In the genomic region with DNA sequence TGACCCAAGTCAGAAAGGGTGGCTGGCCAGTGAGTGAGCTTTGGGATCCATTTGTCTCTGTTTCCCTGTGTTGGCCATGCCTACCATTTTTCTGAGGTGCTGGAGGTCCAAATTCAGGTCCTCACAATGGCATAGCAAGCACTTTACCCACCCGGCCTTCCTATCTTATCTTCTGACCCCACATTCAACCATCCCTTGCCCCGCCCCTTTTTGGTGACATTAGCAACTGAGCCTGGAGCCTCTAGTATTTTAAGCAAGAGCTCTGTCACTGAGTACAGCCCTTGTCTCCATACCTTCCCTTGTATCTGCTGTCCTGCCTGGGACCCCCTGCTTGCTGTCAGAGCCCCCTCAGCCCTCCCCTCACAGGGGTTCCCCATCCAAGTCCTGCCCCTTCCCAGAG, we compare ENCODE assay signal across 21 mouse cellular contexts. TPM values are rescaled to one million over a fixed set of nuclear protein-coding genes. Genes with fewer than 3 reads are reported as not detected.
A peak's percentile ranks its signal among the peaks of the same experiment; 100 is the strongest.
DNase-seq lines count a peak whose midpoint lies in the region; ATAC-seq lines count a peak whose summit lies in the region.
"Had no signal": no experiment of that assay in that cellular context is flagged by ENCODE, and none has a peak within 500 bp of the region (broad histone marks: within the 10 kb centered on the region; RNA-seq: fewer than 3 reads in every experiment).

No protein-coding gene starts in this region.

- 40% methylated on average over 2 of the region's 2 CpGs for WGBS in liver, embryonic 11.5 days

- peak overlapping the region; percentile 81 for H3K27ac ChIP-seq in liver, embryonic 11.5 days (ENCODE audit: low read depth, low read length)
- H3K27ac ChIP-seq: embryonic facial prominence, embryonic 10.5 days; hindbrain, embryonic 15.5 days; left cerebral cortex, adult 2 months had no signal

- H3K9me3 ChIP-seq in liver, embryonic 11.5 days (ENCODE audit: control insufficient read depth, low read length), result no peaks in the 10 kb centered on the region
- H3K9me3 ChIP-seq: embryonic facial prominence, embryonic 10.5 days; hindbrain, embryonic 15.5 days had no signal

- 0 out of 2 replicates have a peak, but pooled peaks cover 5% of the 10 kb centered on the region for H3K36me3 ChIP-seq in liver, embryonic 11.5 days (ENCODE audit: control insufficient read depth, insufficient read depth, low read length)

- H3K4me2 ChIP-seq in liver, embryonic 11.5 days, result peak overlapping the region; percentile 57
- H3K4me2 ChIP-seq: hindbrain, embryonic 15.5 days; lung, embryonic 14.5 days had no signal

- peak overlapping the region; percentile 49; the same call in 1 of the 2 replicates for H3K9ac ChIP-seq in liver, embryonic 11.5 days (ENCODE audit: low read depth, low read length)
- H3K9ac ChIP-seq: hindbrain, embryonic 15.5 days; lung, embryonic 14.5 days had no signal

- H3K4me1 ChIP-seq in liver, embryonic 11.5 days (replicated peaks; ENCODE audit: control insufficient read depth, insufficient read depth, low read length), result peaks cover 44% of the 10 kb centered on the region
- H3K4me1 ChIP-seq: embryonic facial prominence, embryonic 10.5 days; hindbrain, embryonic 15.5 days had no signal

- DNase-seq in heart, adult 11 months, result peak; percentile 87
- no peak for DNase-seq in heart, postnatal 4 days
- peak; percentile 75 for DNase-seq in c-Kit-negative CD71-positive TER-119-positive erythroid progenitor cells, embryonic 14.5 days (ENCODE audit: low read depth, low spot score)
- DNase-seq in liver, embryonic 11.5 days (ENCODE audit: low spot score), result no peak
- DNase-seq in adipocyte (ENCODE audit: low spot score), result no peak
- DNase-seq in thymus, postnatal 25 days, result no peak
- DNase-seq in kidney, postnatal 14 days, result no peak
- DNase-seq: adrenal gland, postnatal 10 days; cerebellum, adult 9-10 months; gastrocnemius, postnatal 14 days; heart, postnatal 10 days; kidney, adult 11 months; kidney, postnatal 10 days; lung, embryonic 14.5 days; midbrain, embryonic 14.5 days; right cerebral cortex, postnatal 4 days had no signal

- H3K4me3 ChIP-seq in liver, embryonic 11.5 days (ENCODE audit: low read depth, low read length), result no peak overlapping the region
- H3K4me3 ChIP-seq: embryonic facial prominence, embryonic 10.5 days; hindbrain, embryonic 15.5 days; left cerebral cortex, adult 2 months had no signal

- no peaks in the 10 kb centered on the region for H3K27me3 ChIP-seq in liver, embryonic 11.5 days (replicated peaks; ENCODE audit: control insufficient read depth, insufficient read depth, low read length)
- H3K27me3 ChIP-seq: hindbrain, embryonic 15.5 days had no signal

- ATAC-seq in liver, embryonic 11.5 days (replicated peaks; ENCODE audit: low FRiP score), result peak; percentile 83
- ATAC-seq in megakaryocyte-erythroid progenitor cell, adult 5-6 weeks (replicated peaks; ENCODE audit: low FRiP score, low TSS enrichment, poor library complexity, severe bottlenecking), result peak; percentile 78

RNA-seq across cellular contexts. Expression of a gene that starts 12.3 kb away (rescaled TPM):
- total RNA-seq in heart, postnatal 4 days (2021), result 1 to 10 TPM in 1 of 2 experiments, under 1 TPM in 1; 0.83 to 1.0 TPM
- polyA plus RNA-seq in liver, embryonic 11.5 days (2014; fragmentation: Nextera tagmentation; extraction: Ambion mirVana), result 0.33 and 0.40 TPM in 2 replicates
- total RNA-seq in megakaryocyte-erythroid progenitor cell, adult 5-6 weeks (2014; fragmentation: Nextera tagmentation), result 2.4 and 2.6 TPM in 2 replicates
- total RNA-seq in megakaryocyte-erythroid progenitor cell, adult 5-6 weeks (2017), result 0.23 TPM in 1 of 2 replicates, not detected in the other
- total RNA-seq: neutrophil, adult 5-6 weeks had no signal

RNA-seq across cellular contexts. Expression of a gene that starts 17.6 kb away (rescaled TPM):
- total RNA-seq in heart, postnatal 4 days (2021), result 10 to 100 TPM; 28.9 to 32.4 TPM
- polyA plus RNA-seq in liver, embryonic 11.5 days (2014; fragmentation: Nextera tagmentation; extraction: Ambion mirVana), result 39.3 and 44.4 TPM in 2 replicates
- total RNA-seq in megakaryocyte-erythroid progenitor cell, adult 5-6 weeks (2014; fragmentation: Nextera tagmentation), result 9.4 and 9.8 TPM in 2 replicates
- total RNA-seq in megakaryocyte-erythroid progenitor cell, adult 5-6 weeks (2017), result 2.4 and 7.8 TPM in 2 replicates

RNA-seq across cellular contexts. Expression of a gene that starts 17.6 kb away (rescaled TPM):
- total RNA-seq in heart, postnatal 4 days (2021), result 10 to 100 TPM; 54.9 to 58.4 TPM
- polyA plus RNA-seq in liver, embryonic 11.5 days (2014; fragmentation: Nextera tagmentation; extraction: Ambion mirVana), result 33.9 and 35.1 TPM in 2 replicates
- total RNA-seq in megakaryocyte-erythroid progenitor cell, adult 5-6 weeks (2014; fragmentation: Nextera tagmentation), result 30.3 and 38.1 TPM in 2 replicates
- 2.3 and 31.3 TPM in 2 replicates for total RNA-seq in megakaryocyte-erythroid progenitor cell, adult 5-6 weeks (2017)

RNA-seq across cellular contexts. Expression of a gene that starts 36.3 kb away (rescaled TPM):
- 1 to 10 TPM; 4.1 to 5.9 TPM for total RNA-seq in heart, postnatal 4 days (2021)
- 0.80 and 0.84 TPM in 2 replicates for polyA plus RNA-seq in liver, embryonic 11.5 days (2014; fragmentation: Nextera tagmentation; extraction: Ambion mirVana)
- total RNA-seq in megakaryocyte-erythroid progenitor cell, adult 5-6 weeks (2014; fragmentation: Nextera tagmentation), result 0.77 and 1.9 TPM in 2 replicates
- total RNA-seq in megakaryocyte-erythroid progenitor cell, adult 5-6 weeks (2017), result 1.3 and 1.4 TPM in 2 replicates

RNA-seq across cellular contexts. Expression of a gene that starts 48.7 kb away (rescaled TPM):
- 10 to 100 TPM; 14.4 to 15.5 TPM for total RNA-seq in heart, postnatal 4 days (2021)
- 23.0 and 24.3 TPM in 2 replicates for polyA plus RNA-seq in liver, embryonic 11.5 days (2014; fragmentation: Nextera tagmentation; extraction: Ambion mirVana)
- 2.0 and 6.6 TPM in 2 replicates for total RNA-seq in megakaryocyte-erythroid progenitor cell, adult 5-6 weeks (2014; fragmentation: Nextera tagmentation)
- total RNA-seq in megakaryocyte-erythroid progenitor cell, adult 5-6 weeks (2017), result 9.7 and 11.3 TPM in 2 replicates

Comparison
In these comparisons a context has a peak if more than half of its experiments do, and no peak if none do; other contexts are left out.
1. DNase-seq: peak in heart, adult 11 months (single experiment) and c-Kit-negative CD71-positive TER-119-positive erythroid progenitor cells, embryonic 14.5 days (single experiment); none in heart, postnatal 4 days (single experiment), liver, embryonic 11.5 days (single experiment), adipocyte (single experiment), thymus, postnatal 25 days (single experiment) and kidney, postnatal 14 days (single experiment).